Mouse (Mus musculus) cerebellum, postnatal 10 days (tissue): ENCODE data around the gene Prcp.

Source experiments
- DNase-seq, 2 experiments: peaks; one replicate each; pipeline ENCODE4 v3.0.0; 2021; ENCODE audit warnings: mixed read lengths in 2 of 2

Prcp gene

DNA sequence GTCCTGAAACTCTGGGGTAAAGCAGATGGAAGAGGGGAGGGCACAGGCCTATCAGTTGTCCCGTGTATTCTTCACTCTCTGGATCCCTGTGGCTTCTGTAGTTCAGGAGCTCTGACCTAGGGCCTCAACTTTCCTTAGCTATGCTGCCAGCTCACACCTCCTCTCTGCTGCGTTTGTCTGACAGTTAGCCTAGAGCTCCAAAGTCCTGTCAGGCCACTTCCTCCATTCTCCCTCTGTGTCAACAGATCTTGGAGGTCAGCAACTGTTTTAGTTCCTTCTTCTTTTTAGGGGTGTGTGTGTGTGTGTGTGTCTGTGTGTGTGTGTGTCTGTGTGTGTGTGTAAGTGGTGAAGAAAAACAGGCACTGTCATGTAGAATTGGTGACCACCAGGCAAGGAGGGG, 106.5 kb downstream of the Prcp start:
- no peak for DNase-seq

DNA sequence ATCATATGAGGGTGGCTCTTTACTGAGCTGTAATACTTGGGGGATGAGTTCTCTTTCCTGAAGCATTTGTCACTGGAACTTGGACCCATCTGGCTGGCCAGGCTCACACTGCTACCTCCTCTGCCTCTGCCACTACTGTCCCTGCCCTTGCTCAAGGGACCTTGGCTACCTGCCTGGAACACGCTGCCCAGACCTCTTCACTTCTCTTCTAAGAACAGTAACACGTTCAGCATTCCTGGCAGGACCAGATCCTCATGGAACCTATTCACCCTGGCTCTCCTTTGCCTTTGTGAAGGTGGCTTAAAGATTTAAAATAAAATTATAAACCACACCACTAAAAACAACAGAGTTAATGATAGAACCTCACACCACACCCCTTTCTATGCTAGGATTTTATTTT, 107.6 kb downstream of the Prcp start:
- DNase-seq, result peak; percentile 40 to 59
